Mouse (Mus musculus): ENCODE results near the gene Ttc9. TPM values are rescaled to one million over a fixed set of nuclear protein-coding genes. Genes with fewer than 3 reads are reported as not detected.

The Ttc9 gene
- total RNA-seq, 2 experiments from 2014 or later: 3.6 to 6.8 TPM

- DNase-seq: no peak
Observed at GRCm38 (mm10) chr12:81658086-81658485, 27.0 kb downstream of the Ttc9 start.

GRCm38 (mm10) chr12:81662076-81662475, 31.0 kb downstream of the Ttc9 start:
- no peak for DNase-seq

GRCm38 (mm10) chr12:81663116-81663515, 32.1 kb downstream of the Ttc9 start:
- no peak for DNase-seq

- DNase-seq: no peak
Observed at GRCm38 (mm10) chr12:81663906-81664305, 32.9 kb downstream of the Ttc9 start.

GRCm38 (mm10) chr12:81668406-81668805, 37.4 kb downstream of the Ttc9 start:
- no peak for DNase-seq

- no peak for DNase-seq
Observed at GRCm38 (mm10) chr12:81675557-81675956, 44.5 kb downstream of the Ttc9 start.

GRCm38 (mm10) chr12:81679807-81680529, 48.9 kb downstream of the Ttc9 start:
- DNase-seq: no peak

- DNase-seq: no peak
Observed at GRCm38 (mm10) chr12:81683395-81683794, 52.3 kb downstream of the Ttc9 start.

GRCm38 (mm10) chr12:81684096-81684495, 53.0 kb downstream of the Ttc9 start:
- no peak for DNase-seq

- no peak for DNase-seq
Observed at GRCm38 (mm10) chr12:81685981-81686380, 54.9 kb downstream of the Ttc9 start.

GRCm38 (mm10) chr12:81686406-81687117, 55.5 kb downstream of the Ttc9 start:
- no peak for DNase-seq

GRCm38 (mm10) chr12:81687873-81688272, 56.8 kb downstream of the Ttc9 start:
- no peak for DNase-seq

GRCm38 (mm10) chr12:81688537-81688936, 57.5 kb downstream of the Ttc9 start:
- peak; percentile 32 for DNase-seq

GRCm38 (mm10) chr12:81689505-81690056, 58.5 kb downstream of the Ttc9 start:
- no peak for DNase-seq

- no peak for DNase-seq
Observed at GRCm38 (mm10) chr12:81690111-81690510, 59.1 kb downstream of the Ttc9 start.

- no peak for DNase-seq
Observed at GRCm38 (mm10) chr12:81690751-81691150, 59.7 kb downstream of the Ttc9 start.

GRCm38 (mm10) chr12:81691177-81691730, 60.2 kb downstream of the Ttc9 start:
- DNase-seq: no peak

GRCm38 (mm10) chr12:81698011-81698410, 67.0 kb downstream of the Ttc9 start:
- DNase-seq: no peak

- no peak for DNase-seq
Observed at GRCm38 (mm10) chr12:81702903-81703302, 71.9 kb downstream of the Ttc9 start.

GRCm38 (mm10) chr12:81712618-81713017, 81.6 kb downstream of the Ttc9 start:
- no peak for DNase-seq
